In the genomic region with DNA sequence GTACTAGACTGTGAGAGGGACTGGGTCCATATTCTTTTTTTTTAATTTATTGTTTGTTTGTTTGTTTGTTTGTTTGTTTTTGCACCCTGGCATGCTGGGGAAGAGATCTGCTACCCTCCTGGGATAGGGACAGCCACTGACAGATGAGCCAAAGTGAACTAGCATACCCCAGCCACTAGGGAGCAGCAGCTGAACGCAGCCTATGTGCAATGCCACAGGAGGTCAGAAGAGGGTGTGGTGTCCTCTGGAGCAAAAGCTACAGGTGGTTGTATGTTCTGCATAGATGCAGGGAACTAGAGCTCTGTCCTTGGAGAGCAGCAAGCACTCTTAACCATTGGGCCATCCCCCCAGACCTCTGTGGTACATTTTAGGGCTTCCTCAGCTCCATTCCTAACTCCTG, we compare ENCODE assay signal across 9 mouse cellular contexts. TPM values are rescaled to one million over a fixed set of nuclear protein-coding genes. Genes with fewer than 3 reads are reported as not detected.
DNase-seq lines count a peak whose midpoint lies in the region; TF ChIP-seq lines count a peak whose summit lies in the region.
"Had no signal": no experiment of that assay in that cellular context is flagged by ENCODE, and none has a peak within 500 bp of the region (broad histone marks: within the 10 kb centered on the region; RNA-seq: fewer than 3 reads in every experiment).

No protein-coding gene starts in this region.

- H3K27ac ChIP-seq in layer of hippocampus, adult 2 months = no peak overlapping the region
- H3K27ac ChIP-seq in limb, embryonic 10.5 days = no peak overlapping the region
- H3K27ac ChIP-seq: neural tube, embryonic 12.5 days had no signal

- DNase-seq in layer of hippocampus, adult 2 months (ENCODE audit: low spot score in 2 of 2) = peak in 1 of 2 experiments; percentile 40
- DNase-seq in layer of hippocampus, adult 9-10 months (ENCODE audit: low spot score) = no peak
- peak; percentile 84 for DNase-seq in MN1 (ENCODE audit: low spot score)
- peak; percentile 77 to 83 for DNase-seq in cerebellum, postnatal 10 days
- peak; percentile 73 for DNase-seq in heart, postnatal 14 days
- peak; percentile 62 for DNase-seq in limb, embryonic 10.5 days (ENCODE audit: low spot score)
- peak; percentile 92 for DNase-seq in naive thymus-derived CD4-positive, alpha-beta T cell, adult 2 months (ENCODE audit: low read depth)
- DNase-seq in thymus, postnatal 36 days = peak; percentile 82 to 84

- intact Hi-C loops in heart, postnatal 14 days (cut with DNase I) = loop anchor here (2.0 to 5.0 kb wide), 2 partner anchors 27 to 41 kb away; partner anchors contain the start of gene Cadm4

- peak; percentile 93 for TF ChIP-seq CTCF in layer of hippocampus, adult 2 months (conservative IDR thresholded peaks at IDR 0.05)

- H3K4me3 ChIP-seq in layer of hippocampus, adult 2 months = no peak overlapping the region
- no peak overlapping the region for H3K4me3 ChIP-seq in limb, embryonic 10.5 days
- H3K4me3 ChIP-seq: neural tube, embryonic 12.5 days had no signal

- no peaks in the 10 kb centered on the region for H3K27me3 ChIP-seq in limb, embryonic 10.5 days (ENCODE audit: low read depth, poor library complexity, severe bottlenecking)
- H3K27me3 ChIP-seq: neural tube, embryonic 12.5 days had no signal

- H3K36me3 ChIP-seq in limb, embryonic 10.5 days = no peaks in the 10 kb centered on the region
- H3K36me3 ChIP-seq: neural tube, embryonic 12.5 days had no signal

- H3K9me3 ChIP-seq in limb, embryonic 10.5 days (replicated peaks) = no peaks in the 10 kb centered on the region

- 3% methylated on average over 1 of the region's 1 CpGs for WGBS in limb, embryonic 10.5 days

- no peaks in the 10 kb centered on the region for H3K4me1 ChIP-seq in limb, embryonic 10.5 days
- H3K4me1 ChIP-seq: neural tube, embryonic 12.5 days had no signal

RNA-seq across cellular contexts. Expression of gene Irgc1, which starts 10.3 kb away (rescaled TPM):
- not detected for total RNA-seq in layer of hippocampus, adult 2 months (2021)
- total RNA-seq in heart, postnatal 14 days (2021) = not detected
- not detected in 2 replicates for polyA plus RNA-seq in limb, embryonic 10.5 days (2016; fragmentation: Nextera tagmentation; extraction: Ambion mirVana)
- polyA plus RNA-seq: neural tube, embryonic 12.5 days had no signal

RNA-seq across cellular contexts. Expression of gene Plaur, which starts 20.5 kb away (rescaled TPM):
- total RNA-seq in layer of hippocampus, adult 2 months (2021) = under 1 TPM; 0.23 to 0.32 TPM
- total RNA-seq in heart, postnatal 14 days (2021) = 1 to 10 TPM; 3.5 to 4.0 TPM
- 2.2 and 2.5 TPM in 2 replicates for polyA plus RNA-seq in limb, embryonic 10.5 days (2016; fragmentation: Nextera tagmentation; extraction: Ambion mirVana)

RNA-seq across cellular contexts. Expression of gene Cadm4, which starts 40.0 kb away (rescaled TPM):
- 100 to 1,000 TPM; 128 to 132 TPM for total RNA-seq in layer of hippocampus, adult 2 months (2021)
- 10 to 100 TPM; 14.3 to 14.7 TPM for total RNA-seq in heart, postnatal 14 days (2021)
- polyA plus RNA-seq in limb, embryonic 10.5 days (2016; fragmentation: Nextera tagmentation; extraction: Ambion mirVana) = 2.9 and 4.5 TPM in 2 replicates

RNA-seq across cellular contexts. Expression of gene Smg9, which starts 42.4 kb away (rescaled TPM):
- 10 to 100 TPM; 34.6 to 43.6 TPM for total RNA-seq in layer of hippocampus, adult 2 months (2021)
- total RNA-seq in heart, postnatal 14 days (2021) = 10 to 100 TPM in 1 of 2 experiments, 1 to 10 TPM in 1; 9.4 to 10.2 TPM
- 28.3 and 29.0 TPM in 2 replicates for polyA plus RNA-seq in limb, embryonic 10.5 days (2016; fragmentation: Nextera tagmentation; extraction: Ambion mirVana)

Comparison
In these comparisons a context has a peak if more than half of its experiments do, and no peak if none do; other contexts are left out.
1. RNA of gene Cadm4, which starts 40.0 kb away (total RNA-seq): 128 to 132 TPM in layer of hippocampus, adult 2 months; 14.3 to 14.7 TPM in heart, postnatal 14 days; every median in the first group is over 4 times any median in the second.